Mouse (Mus musculus): Measurements from ENCODE around the gene Clec3a.

Clec3a gene

GRCm38 (mm10) chr8:114458113-114458784 is 40.4 kb downstream of the Clec3a start:
- DNase-seq: peak; percentile 71

GRCm38 (mm10) chr8:114460600-114460999 is 42.7 kb downstream of the Clec3a start:
- no peak for DNase-seq

DNA sequence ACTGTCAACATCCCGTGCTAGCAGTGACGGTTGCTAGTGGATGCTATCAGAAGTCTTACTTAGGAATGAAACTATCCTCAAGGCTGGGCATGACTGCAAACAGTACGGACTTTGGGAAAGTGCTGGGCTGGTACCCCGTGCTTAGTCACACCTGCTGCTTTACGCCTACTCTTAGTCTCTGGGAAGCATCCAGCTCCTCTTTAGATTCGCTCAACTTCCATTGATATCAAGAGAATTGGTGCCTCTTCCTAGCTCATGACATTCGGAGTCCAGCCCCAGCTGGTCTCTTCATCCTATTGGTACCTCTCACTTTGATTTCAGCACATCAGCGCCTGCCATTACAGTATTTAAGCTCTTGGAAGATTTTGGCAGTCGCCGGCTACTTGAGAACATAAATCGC is 44.7 kb downstream of the Clec3a start:
- DNase-seq: no peak

GRCm38 (mm10) chr8:114463305-114463704 is 45.4 kb downstream of the Clec3a start:
- no peak for DNase-seq

GRCm38 (mm10) chr8:114468526-114469207 is 50.8 kb downstream of the Clec3a start:
- no peak for DNase-seq

DNA sequence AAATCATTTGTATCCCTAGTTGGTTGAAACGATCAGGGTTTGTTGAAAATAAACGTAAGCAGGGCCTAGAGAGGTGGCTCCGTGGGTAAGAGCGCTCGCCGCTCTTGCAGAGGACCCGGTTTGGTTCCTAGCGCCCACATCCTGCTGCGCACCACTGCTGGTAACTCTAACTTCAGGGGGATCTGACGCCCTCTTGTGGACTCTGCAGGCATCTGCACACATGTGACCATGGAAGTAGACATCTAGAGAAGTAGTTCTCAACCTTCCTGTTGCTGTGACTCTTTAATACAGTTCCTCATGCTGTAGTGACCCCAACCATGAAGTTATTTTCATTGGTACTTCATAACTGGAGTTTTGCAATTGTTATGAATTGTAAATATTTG is 51.3 kb downstream of the Clec3a start:
- no peak for DNase-seq

GRCm38 (mm10) chr8:114473546-114473945 is 55.7 kb downstream of the Clec3a start:
- DNase-seq: no peak

All from lung, postnatal 10 days (tissue).